Mouse (Mus musculus) liver, adult 2 months (tissue): Measurements from ENCODE around the gene Lrrc46.

Source experiments
- CTCF ChIP-seq: fragments of 200-500 bp; IDR thresholded peaks from 2 replicates; pipeline ENCODE4 v1.5.1; 2011; ENCODE audit warnings: low read depth, low read length, control low read depth
- POLR2A ChIP-seq: fragments of 200-500 bp; IDR thresholded peaks from 2 replicates; pipeline ENCODE4 v1.6.1; 2011; ENCODE audit warnings: low read length, control low read depth; ENCODE audit not compliant: insufficient read depth; ENCODE audit errors: extremely low read depth

DNA sequence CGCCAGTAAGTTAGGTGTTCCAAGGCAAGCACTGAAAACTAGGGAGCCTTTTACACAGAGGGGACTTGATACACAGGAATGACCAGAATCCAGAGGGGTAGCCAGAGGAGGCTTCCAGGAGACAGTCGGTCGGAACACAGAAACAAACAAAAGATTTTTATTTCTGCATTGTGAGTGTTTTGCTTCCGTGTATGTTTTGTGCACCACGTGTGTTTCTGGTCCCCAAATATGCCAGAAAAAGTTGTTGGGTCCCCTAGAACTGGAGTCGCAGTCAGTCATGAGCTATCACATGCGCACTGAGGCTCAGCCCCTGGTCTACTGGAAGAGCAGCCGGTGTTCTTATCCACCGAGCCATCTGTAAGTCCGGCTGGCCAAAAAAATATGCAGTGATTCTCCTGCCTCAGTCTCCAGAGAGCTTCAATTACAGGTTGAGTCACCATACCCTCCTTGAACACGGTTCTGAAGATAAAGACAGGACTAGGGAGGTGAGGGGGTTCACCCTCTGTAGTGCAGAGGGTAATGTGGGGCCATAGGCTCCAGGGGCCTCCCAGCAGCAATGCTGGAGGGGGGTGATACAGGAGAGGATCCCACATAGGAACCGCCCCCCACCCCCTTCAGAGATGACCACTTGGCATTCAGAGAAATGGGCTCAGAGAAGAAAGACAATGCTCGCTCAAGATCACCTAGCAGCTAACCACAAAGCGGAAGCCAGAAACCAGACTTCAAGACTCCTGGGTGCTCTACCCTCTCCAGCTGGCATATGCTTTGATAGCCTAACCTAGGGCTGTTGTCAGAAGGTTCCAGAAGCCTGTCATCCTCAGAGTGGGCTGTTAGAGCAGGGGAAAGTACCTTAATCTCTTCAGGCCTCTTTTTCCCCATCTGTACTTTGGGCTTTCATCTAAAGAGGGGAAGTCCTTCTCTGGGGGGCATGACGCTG, 45.1 kb downstream of the Lrrc46 start:
- no peak for TF ChIP-seq CTCF
- no peak for TF ChIP-seq POLR2A
